Mouse (Mus musculus) spleen, postnatal 36 days (tissue): ENCODE data around the gene N4bp2l1.
"Not testable (repeated sequence)": the region's sequence is repeated elsewhere in the genome, so short reads cannot be mapped to it uniquely, and the experiment has no call there.

Source experiments
- DNase-seq, 2 experiments: peaks; one replicate each; pipeline ENCODE4 v3.0.0; 2022; ENCODE audit warnings: low spot score in 2 of 2, mixed read lengths in 1 of 2

N4bp2l1 gene

DNA sequence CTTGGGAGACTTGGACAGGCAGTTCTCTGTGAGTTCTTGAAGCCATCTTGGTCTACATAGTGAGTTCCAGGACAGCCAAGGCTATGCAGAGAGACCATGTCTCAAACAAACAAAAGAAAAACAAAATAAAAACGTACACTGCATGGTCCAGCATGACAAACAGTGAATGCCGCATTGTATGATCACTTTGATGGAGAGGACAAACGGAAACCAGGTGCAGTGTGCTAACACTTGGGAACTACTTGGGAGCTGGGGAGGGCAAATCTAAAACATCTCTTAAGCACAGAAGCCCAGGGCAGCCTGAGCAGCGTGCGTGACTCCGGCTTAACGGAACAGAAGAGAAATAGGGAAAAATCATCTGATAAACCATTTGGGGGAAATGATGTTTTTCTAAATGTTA is at the start of gene N4bp2l1:
N4bp2l1 (minus strand) TSS at position 101 of the 400 bp plus-strand sequence.
- no peak for DNase-seq

DNA sequence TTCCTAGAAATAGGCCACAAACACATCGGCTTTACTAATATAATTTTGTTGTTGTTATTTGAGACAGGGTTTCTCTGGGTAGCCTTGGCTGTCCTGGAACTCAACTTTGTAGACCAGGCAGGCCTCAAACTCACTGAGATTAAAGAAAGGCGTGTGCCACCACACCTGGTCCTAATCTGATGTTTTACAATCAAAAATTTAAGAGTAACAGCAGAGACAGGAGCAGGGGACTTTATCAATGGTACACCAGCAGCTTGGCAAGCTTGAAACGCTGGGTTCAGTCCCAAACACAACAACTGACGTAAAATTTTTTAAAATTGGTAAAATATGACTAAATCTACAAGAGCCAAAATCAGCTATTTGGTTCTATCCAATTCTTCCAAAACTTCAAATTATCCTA is 47.9 kb upstream of the N4bp2l1 start:
- DNase-seq = no peak

DNA sequence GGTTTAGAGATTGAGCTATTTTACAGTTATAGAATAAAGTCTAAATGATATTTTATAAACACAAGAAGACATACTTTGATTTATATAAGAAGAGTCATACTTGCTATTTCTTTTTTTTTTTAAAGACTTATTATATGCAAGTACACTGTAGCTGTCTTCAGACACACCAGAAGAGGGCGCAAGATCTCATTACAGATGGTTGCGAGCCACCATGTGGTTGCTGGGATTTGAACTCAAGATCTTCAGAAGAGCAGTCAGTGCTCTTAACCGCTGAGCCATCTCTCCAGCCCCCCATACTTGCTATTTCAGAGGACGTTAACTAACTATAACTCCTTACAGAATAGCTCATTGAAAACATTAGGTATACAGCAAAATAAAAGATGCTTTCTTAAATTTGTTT is 46.4 kb upstream of the N4bp2l1 start:
- DNase-seq = not testable (repeated sequence)

DNA sequence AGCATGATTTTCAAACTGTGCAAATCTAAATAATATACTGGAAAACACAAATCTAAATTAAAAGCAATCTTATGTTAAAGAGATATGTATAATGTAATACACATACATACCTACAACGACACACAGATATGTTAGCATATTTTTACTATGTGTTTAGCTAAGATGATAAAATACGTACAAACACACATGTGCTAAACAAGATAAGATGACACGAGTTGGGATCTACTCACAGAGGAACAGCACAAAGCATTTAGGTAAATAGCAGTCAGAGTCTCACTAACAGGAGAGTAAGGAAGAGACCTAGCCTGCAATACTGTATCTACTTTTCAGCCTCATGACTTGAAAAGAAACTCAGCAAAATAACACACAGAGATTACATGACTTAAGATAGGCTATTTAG is 44.5 kb upstream of the N4bp2l1 start:
- no peak for DNase-seq

DNA sequence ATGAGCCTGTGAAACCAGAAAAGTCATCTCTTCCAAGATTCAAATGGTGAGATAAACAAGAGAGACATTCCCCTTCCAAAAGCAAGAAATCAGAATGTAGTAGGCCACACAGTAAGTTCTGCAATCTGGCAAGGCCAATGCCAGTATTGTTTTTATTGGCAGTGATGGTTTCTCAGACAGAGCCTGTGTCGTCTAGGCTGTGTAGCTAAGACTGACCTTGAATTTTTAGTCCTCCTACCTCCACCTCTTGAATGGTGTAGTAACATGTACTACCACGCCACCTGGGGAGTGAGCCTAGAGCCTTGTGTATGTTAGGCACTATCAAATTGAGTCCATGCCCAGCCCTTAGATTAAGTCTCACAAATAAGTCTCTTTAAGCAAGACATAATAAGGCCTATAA is 32.7 kb upstream of the N4bp2l1 start:
- DNase-seq = no peak

DNA sequence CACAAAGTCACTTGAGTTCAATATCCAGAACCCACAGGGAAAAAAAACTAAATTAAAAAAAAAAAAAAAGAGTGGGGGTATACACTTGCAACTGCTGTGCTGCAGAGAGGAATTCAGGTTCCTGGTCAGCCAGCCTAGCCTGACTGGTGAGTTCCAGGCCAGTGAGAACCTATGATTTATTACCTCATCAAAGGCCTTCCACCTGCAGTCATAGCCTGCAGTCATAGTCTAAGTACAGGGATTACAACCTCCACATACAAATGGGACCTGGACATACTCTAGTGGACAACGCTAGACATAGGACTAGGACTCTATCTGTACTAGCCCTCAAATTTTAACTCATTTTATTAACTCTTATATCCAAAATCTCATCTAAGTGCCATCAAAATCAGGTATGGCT is 32.3 kb upstream of the N4bp2l1 start:
- no peak for DNase-seq

DNA sequence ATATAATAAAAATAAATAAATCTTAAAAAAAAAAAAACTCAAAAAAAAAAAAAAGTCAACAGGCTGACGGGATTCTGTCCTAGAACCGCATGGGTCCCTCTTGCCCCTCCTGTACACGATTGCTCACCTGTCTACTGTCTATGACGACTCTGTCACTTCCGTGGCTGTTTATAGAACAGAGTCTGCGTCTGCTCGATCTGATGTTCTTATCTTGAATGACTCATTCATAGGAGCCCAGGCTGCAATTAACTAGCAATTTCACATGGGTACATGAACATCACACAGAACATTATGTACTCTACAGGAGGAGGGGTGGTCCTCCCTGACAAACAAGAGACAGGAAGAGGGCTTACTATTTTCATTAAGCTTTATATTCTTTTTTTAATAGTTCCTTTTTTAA is 28.5 kb upstream of the N4bp2l1 start:
- no peak for DNase-seq

DNA sequence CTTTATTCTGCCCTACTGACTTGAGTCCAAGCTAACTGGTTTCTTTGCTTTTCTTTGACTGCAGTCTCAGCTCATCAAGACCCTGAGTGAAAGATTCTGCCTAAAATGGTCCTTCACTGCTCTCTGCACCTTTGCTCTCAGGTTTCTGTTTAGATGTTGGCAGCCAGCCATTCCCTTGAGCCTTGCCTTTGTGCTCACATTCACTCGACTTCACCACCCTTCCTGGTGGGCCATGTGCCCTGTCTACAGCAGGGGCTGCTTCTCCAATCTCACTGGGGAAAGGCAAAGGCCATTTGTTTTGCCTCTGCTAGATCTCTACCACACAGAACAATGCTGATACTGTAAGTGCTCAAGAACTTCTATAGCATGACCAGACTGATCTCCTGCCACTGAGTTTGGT is 25.8 kb upstream of the N4bp2l1 start:
- no peak for DNase-seq

DNA sequence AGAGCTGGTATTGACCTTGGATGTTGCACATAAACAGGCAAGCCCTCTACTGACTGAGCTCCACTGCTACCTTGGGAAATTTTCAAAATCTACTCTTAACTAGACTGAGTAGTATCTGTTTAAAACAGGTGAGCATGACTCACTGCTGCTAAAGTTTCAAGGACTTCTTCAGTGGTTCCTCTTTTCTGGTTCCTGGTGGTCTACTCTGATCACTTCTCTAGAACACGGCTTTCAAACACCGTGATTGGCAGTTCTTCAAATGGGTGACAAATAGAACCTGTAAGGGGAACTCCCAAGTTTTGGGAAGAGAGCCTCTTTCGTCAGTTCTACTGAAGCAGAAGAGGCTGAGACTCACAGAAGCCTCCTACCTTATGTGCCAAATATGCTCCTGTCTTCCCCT is 24.6 kb upstream of the N4bp2l1 start:
- peak; percentile 83 to 85 for DNase-seq

DNA sequence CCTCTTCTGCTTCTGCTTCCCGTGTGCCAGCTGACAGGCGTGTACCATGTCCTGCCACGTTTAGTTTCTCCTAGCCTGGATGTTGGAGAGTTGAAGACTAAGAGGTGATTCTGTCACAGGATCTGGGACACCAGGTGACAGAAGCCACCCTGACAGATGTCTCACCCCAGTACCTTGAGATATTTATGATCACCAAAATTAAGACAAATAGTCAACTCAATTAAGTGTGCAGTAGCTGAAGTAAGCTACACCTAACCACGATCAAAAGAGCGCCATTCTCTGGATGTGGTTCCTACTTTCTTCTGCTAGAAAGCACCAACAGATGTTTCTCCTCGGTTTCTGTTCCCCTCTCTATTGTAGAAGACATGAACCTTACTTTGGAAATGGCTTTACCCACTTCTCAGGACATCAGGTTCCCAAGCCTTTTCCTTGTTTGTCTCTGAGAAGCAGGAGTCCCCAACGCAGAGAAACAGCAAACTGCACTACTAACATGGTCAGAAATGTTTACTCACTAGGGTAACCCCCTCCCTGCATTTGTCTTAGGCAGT is 23.7 kb upstream of the N4bp2l1 start:
- DNase-seq = peak; percentile 36 to 42

DNA sequence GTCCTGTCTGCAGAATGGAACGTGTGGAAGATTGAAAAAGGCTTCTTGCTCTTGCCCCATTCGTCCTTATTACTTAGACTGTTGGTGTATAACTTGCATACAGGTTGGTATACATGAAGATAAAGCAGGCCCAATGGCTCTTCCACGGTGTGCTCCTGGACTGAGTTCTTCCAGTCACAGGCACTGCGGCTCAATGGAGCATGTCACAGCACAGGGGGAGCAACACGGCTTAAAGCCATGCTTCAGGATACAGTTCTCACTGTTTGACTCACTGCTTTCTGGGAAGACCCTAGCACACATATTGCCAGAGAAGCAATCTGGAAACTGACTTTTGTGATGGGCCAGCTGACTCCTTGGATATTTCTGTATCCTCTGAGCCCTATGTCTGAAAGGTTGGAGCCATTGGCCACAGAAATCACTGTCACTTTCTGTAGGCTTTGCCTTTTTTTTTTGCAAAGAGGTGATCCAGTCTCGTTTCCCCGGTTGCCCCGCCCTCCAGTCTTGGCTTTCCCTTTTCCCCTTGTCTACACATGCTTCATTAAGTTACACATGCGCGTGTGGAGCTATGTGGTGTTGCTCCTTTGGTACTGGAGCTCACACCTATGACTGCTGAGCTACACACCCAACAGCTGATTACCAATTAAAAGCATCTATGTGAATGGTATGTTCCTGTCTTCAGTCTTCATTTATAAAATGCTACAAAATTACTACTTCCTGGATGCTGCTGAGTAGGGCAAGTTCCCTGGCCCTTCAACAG is 21.8 kb upstream of the N4bp2l1 start:
- no peak for DNase-seq

DNA sequence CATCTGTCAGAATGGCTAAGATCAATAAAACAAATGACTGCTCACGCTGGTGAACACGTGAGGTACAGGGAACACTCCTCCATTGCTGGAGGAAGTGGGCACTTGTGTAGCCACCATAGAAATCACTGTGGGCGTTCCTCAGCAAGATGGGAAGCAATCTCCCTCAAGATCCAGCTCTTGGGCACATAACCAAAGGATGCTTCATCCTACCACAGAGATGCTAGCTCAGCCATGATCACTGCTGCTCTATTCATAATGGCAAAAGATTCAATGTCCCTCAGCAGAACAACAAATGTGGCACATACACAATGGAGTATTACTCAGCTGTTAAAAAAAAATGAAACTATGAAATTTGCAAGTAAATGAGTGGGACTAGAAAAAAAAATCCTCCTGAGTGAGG is 19.7 kb upstream of the N4bp2l1 start:
- no peak for DNase-seq

DNA sequence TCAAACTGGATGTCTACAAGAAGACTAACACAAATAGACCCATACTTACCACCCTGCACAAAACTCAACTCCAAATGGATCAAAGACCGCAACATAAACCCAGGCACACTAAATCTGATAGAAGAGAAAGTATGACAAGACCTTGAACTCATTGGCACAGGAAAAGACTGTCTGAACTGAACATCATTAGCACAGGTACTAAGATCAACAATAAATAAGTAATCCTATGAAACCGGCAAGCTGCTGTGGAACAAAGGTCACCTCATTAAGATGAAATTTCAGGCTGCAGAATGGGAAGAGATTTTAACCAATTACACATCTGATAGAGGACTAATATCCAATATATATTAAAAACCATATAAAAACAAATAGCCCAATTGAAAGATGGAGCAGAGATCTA is 19.2 kb upstream of the N4bp2l1 start:
- DNase-seq = no peak

DNA sequence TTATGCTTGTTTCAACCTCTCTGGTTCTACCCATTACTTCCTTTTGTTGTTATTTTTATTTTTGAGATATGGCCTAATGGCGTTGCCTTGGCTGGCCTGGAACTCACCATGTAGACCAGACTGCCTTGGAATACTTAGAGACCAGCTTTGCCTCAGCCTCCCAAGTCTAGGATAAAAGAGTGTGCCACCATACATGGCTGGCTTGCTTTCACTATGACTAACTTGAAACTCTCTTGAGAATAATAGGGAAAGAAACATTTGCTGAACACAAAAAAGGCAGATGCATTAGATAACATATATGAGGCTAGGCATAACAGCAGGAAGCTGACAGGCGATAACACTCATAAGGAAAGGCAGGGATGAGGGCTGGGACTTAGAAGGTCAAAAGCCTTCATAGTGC is 17.1 kb upstream of the N4bp2l1 start:
- DNase-seq = no peak

DNA sequence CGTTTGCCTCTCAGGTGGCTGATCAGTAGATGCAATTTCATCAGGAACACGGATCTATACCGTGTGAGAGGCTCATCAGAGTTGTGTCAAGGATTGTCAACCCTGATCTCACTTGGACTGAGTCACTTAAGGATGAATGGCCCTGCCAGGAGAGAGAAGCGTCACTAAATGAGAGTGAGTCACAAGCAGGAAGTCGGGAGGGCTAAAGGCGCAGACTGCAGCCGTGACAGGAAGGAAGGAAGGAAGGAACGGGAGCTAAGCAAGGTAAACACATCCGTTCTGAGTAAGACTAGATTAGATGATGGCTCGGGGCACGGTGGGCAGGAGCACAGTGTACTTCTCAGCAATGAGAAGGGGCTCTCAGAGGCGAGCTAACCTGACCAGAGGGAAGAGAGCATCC is 14.7 kb upstream of the N4bp2l1 start:
- DNase-seq = peak; percentile 54 to 57

DNA sequence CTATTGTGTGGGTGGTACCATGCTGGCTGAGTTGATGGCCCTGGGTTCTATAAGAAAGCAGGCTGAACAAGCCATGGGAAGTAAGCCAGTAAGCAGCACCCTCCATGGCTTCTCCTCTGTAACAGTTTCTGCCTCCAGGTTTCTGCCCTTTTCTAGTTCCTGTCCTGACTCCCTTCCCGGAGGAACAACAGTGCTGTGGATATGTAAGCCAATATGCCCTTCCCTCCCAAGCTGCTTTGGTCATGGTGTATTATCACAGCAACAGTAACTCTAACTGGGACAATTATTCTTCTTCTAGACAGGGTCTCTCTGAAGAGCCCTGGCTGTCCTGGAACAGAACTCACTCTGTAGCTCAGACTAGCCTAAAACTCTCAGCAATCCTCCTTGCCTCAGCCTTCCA is 14.1 kb upstream of the N4bp2l1 start:
- no peak for DNase-seq

DNA sequence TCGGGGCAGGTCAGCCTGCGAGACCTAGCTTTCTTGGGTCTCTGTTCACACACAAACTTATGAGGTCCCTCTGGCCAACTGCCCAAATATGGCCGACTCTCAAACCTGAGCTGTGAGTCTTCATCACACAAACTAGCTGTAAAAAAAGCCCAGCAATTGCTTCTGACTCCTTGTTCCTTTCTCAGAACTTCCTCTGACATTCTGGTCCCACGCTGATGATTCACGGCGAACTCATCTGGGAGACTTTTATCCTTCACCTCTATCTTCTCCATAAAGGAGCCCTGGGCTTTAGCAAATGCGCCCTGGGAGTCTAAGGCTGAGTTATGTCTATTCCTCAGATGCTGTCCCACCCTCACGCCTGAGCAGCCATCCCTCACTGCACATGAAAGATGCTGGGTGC is 10.6 kb upstream of the N4bp2l1 start:
- no peak for DNase-seq

DNA sequence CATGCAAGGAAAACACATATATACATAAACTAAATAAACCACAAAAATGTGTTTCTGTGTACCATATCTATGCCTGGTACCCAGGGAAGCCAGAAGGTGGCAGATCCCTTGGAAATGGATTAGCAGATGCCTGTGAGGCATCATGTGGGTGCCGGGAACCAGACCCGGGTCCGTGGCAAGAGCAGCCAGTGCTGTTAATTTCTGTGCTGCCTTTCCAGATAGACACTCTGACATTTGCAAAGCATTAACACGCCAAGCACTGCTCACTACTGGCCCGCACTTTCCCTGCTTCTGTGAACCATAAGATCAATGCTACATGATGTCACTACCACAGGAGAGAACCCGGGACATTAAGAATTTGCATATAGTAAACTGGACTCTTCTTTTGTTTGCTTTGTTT is 9.1 kb upstream of the N4bp2l1 start:
- DNase-seq = no peak

DNA sequence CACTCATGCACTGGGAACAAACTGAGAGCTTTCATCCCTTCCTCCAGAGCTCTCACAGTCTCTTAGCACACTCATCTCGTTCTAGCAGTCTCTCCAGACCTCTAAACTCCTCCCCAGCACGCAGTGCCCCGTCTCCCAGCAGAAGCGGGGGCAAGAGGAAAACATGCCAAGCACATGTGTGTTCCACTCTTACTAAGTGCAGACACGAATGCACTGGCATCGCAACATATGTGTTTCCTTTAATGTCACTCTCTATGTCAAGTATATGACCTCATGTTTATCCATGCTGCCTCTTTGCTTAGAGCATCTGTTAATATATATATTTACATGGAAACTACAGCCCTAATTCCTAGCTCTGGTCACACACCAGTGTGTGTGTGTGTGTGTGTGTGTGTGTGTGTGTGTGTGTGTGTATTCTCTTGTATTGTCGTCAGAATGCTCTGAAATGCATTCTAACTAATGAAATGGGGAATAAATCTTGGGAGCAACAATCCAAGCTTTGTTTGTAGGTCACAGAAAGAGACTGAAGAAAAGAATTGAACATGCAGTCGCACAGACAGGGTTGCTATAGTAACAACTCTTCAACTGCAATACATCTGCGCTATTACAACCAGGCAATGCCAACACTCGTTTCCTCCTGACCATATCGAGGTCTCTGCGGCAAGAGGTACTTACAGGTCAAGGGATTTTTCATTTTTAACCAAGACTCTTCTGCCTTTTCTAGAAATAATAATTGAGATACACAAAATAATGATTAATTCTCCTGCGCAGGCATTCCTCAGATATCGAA is 4.6 kb upstream of the N4bp2l1 start:
- DNase-seq = no peak

DNA sequence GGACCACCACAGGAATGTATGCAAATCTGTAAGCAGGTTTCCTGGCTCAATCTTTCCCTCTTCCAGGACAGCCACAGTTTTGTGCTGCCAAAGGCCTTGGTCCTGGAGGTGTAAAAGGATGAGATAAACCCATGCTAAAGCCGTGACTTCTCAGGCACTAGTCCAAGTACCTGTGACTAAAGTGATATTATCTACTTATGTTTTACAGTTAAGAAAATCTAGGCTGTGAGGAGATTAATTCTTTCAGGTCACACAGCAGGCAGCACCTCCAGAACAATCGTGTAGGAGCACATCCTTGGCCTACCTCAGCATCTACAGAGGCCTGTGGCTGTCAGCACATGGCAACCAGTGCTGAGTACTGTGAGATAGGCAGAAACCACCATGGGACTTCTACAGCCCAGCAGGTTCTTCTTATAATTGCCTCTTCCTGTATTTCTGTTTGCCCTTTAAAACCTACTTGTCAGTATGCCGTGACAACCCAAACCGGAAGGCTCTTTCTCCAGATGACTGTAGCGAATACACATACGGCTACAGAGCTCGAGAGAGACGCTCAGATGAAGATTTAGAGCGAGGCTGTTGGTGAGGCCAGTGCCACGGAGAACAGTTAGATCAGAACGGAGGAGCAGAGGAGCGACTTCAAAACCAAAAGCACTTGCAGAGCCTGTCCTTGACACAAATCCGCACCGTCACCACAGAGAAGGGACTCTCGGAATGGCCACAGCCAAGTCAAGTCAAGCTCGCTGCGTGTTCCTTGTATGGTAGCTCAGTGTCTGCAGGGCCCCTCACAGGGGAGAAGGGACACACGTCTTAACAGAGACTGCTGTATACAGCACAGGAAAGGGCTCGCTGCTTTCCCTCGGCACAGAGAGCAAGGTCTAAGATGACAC is 3.8 kb upstream of the N4bp2l1 start:
- DNase-seq = peak; percentile 68 to 69

DNA sequence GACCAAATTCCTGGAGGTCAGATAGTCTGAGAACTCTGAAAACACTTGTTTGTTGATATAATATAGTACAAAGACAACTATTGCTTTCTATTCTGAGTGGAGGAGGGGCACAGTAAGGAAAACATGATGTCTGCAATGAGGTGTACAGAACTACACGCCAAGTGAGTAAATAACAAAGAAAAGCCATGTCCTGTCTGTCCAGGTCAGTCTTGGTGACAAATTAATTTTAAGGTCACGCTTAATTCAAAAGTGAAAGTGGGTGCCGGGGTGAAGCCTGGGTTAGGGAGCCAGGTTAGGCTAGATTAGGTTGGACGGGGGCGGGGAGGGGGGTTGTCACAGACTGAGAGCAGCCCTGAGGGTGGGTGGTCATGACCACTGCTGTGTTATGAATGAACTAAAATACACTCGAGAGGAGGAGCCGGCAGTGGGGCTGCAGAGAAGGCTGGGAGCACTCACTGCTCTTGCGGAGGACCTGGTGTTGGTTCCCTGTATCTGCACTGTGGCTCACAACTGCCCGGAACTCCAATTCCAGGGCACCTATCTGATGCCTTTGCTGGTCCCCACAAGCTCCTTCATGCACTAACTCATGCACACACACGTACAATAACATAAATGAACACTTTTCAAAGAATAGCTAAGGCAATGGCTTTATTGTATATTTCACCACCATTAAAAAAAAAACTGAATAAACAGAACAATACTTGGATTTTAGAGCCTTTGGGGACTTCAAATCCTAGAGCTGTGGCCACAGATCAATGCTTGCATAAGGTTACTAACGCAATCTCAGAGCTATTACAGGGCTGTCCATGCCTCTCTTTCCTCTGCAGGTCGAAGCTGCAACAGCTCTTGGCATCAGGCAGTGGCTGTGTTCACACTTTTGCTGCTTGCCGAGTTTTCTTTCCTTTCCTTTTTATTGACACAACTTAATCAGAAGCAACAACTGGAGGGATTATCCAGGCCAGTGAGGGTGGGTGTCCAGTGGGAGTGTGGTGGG is 2.6 kb upstream of the N4bp2l1 start:
- DNase-seq = no peak
